Mouse (Mus musculus) kidney, embryonic 16.5 days (tissue): ENCODE results near the gene Gm38431. TPM values are rescaled to one million over a fixed set of nuclear protein-coding genes. Genes with fewer than 3 reads are reported as not detected.

Experiments used
- ATAC-seq: fragments of 200-750 bp; cut with Nextera tagmentation; 2 replicates; pipeline ENCODE4 v1.8.0; 2017; ENCODE audit warnings: moderate TSS enrichment; ENCODE audit not compliant: low FRiP score, low TSS enrichment
- H3K27ac ChIP-seq: fragments of 300-500 bp; sonication (generic); 2 replicates; pipeline ENCODE4 v1.5.1; 2014; ENCODE audit warnings: low read length
- H3K27me3 ChIP-seq: fragments of 300-500 bp; sonication (generic); 2 replicates; pipeline ENCODE4 v1.6.1; 2014; ENCODE audit warnings: low read length, control low read depth, mixed read lengths; ENCODE audit not compliant: insufficient read depth
- H3K36me3 ChIP-seq: fragments of 300-500 bp; sonication (generic); 2 replicates; pipeline ENCODE4 v1.6.1; 2014; ENCODE audit warnings: low read length, control low read depth, mixed read lengths; ENCODE audit not compliant: insufficient read depth
- H3K4me1 ChIP-seq: fragments of 300-500 bp; sonication (generic); 2 replicates; pipeline ENCODE4 v1.6.1; 2014; ENCODE audit warnings: low read length, control low read depth, mixed read lengths; ENCODE audit not compliant: insufficient read depth
- H3K4me2 ChIP-seq: fragments of 300-500 bp; sonication (generic); replicated peaks from 2 replicates; pipeline ENCODE4 v1.6.1; 2014; ENCODE audit warnings: low read depth, low read length
- H3K4me3 ChIP-seq: fragments of 300-500 bp; sonication (generic); 2 replicates; pipeline ENCODE4 v1.5.1; 2014; ENCODE audit warnings: mild to moderate bottlenecking, low read length
- H3K9ac ChIP-seq: fragments of 300-500 bp; sonication (generic); replicated peaks from 2 replicates; pipeline ENCODE4 v1.6.1; 2014; ENCODE audit warnings: low read length
- H3K9me3 ChIP-seq: fragments of 300-500 bp; sonication (generic); 2 replicates; pipeline ENCODE4 v1.6.1; 2016; ENCODE audit warnings: low read length, control low read depth
- WGBS: fragments of 180-500 bp; shearing (Covaris S2); extraction: QIAGEN DNeasy Blood & Tissue Kit; methylation state at CpG from one replicate; pipeline ENCODE4 v1.1.7; 2014; 5-methylcytosine and 5-hydroxymethylcytosine counted together
- polyA plus RNA-seq: library from polyadenylated mRNA; unstranded; fragments of >200 nt; fragmentation: Nextera tagmentation; extraction: Ambion mirVana; gene quantifications from 2 replicates; pipeline ENCODE4 v1.2.1, GENCODE M21; 2015

The Gm38431 gene
- polyA plus RNA-seq, 1 experiment from 2014 or later = 3.7 TPM

- H3K4me3 ChIP-seq = 0 out of 2 replicates have a peak overlapping the region, but pooled peaks have one; percentile 4
- no peak for ATAC-seq
- H3K4me1 ChIP-seq = peaks cover 65% of the 10 kb centered on the region
Observed at GRCm38 (mm10) chr9:21034481-21035085, 57.2 kb downstream of the Gm38431 start.

GRCm38 (mm10) chr9:21033136-21033535, 58.7 kb downstream of the Gm38431 start:
- H3K27me3 ChIP-seq = peaks cover 64% of the 10 kb centered on the region
- no peaks in the 10 kb centered on the region for H3K9me3 ChIP-seq
- H3K4me2 ChIP-seq = peak overlapping the region; percentile 90
- ATAC-seq = peak; percentile 74
- H3K4me3 ChIP-seq = peak overlapping the region; percentile 60
- no peaks in the 10 kb centered on the region for H3K36me3 ChIP-seq
- peak overlapping the region; percentile 54 for H3K9ac ChIP-seq
- H3K4me1 ChIP-seq = peaks cover 67% of the 10 kb centered on the region
- under 1% methylated on average over 34 of the region's 34 CpGs for WGBS
- H3K27ac ChIP-seq = no peak overlapping the region

More at GRCm38 (mm10) chr9:21034481-21035085, 57.2 kb downstream of the Gm38431 start:
- H3K9ac ChIP-seq = no peak overlapping the region
- no peaks in the 10 kb centered on the region for H3K36me3 ChIP-seq
- H3K27me3 ChIP-seq = peaks cover 76% of the 10 kb centered on the region
- H3K9me3 ChIP-seq = no peaks in the 10 kb centered on the region
- no peak overlapping the region for H3K4me2 ChIP-seq
- WGBS = 6% methylated on average over 17 of the region's 17 CpGs
- no peak overlapping the region for H3K27ac ChIP-seq

- Histone ChIP-seq H3K9ac (0 out of 2 replicates have a peak overlapping the region, but pooled peaks have one; percentile 48), H3K9me3 (no peaks in the 10 kb centered on the region), H3K4me2 (peak overlapping the region; percentile 90), H3K27me3 (peaks cover 58% of the 10 kb centered on the region), H3K36me3 (no peaks in the 10 kb centered on the region), H3K4me3 (peak overlapping the region; percentile 60), H3K27ac (no peak overlapping the region), H3K4me1 (peaks cover 62% of the 10 kb centered on the region)
- WGBS = 4% methylated on average over 7 of the region's 7 CpGs
- no peak for ATAC-seq
Observed at GRCm38 (mm10) chr9:21032491-21032890, 59.3 kb downstream of the Gm38431 start.

GRCm38 (mm10) chr9:21031896-21032351, 59.9 kb downstream of the Gm38431 start, which contains the start of gene Icam5:
Gene Icam5, plus strand, starts transcription at chr9:21032073.
- peaks cover 56% of the 10 kb centered on the region for H3K4me1 ChIP-seq
- H3K9ac ChIP-seq = peak within 1 kb of the TSS; percentile 54
- H3K36me3 ChIP-seq = no peaks in the 10 kb centered on the region
- peak within 1 kb of the TSS; percentile 90 for H3K4me2 ChIP-seq
- 1% methylated on average over 35 of the region's 35 CpGs for WGBS
- H3K27me3 ChIP-seq = peaks cover 52% of the 10 kb centered on the region
- ATAC-seq = no peak; the same call in 1 of the 2 replicates
- H3K4me3 ChIP-seq = peak within 1 kb of the TSS; percentile 60
- H3K27ac ChIP-seq = no peak within 1 kb of the TSS
- no peaks in the 10 kb centered on the region for H3K9me3 ChIP-seq

- H3K36me3 ChIP-seq = no peaks in the 10 kb centered on the region
- no peak overlapping the region for H3K27ac ChIP-seq
- H3K9me3 ChIP-seq = no peaks in the 10 kb centered on the region
- peaks cover 51% of the 10 kb centered on the region for H3K4me1 ChIP-seq
- H3K27me3 ChIP-seq = peaks cover 47% of the 10 kb centered on the region
- peak overlapping the region; percentile 90 for H3K4me2 ChIP-seq
- WGBS = under 1% methylated on average over 36 of the region's 36 CpGs
- H3K4me3 ChIP-seq = peak overlapping the region; percentile 57
- H3K9ac ChIP-seq = peak overlapping the region; percentile 51
- peak; percentile 39 for ATAC-seq
Observed at GRCm38 (mm10) chr9:21031251-21031895, 60.4 kb downstream of the Gm38431 start.

GRCm38 (mm10) chr9:21030781-21031250, 61.0 kb downstream of the Gm38431 start:
- Histone ChIP-seq H3K4me2 (peak overlapping the region; percentile 90), H3K9me3 (no peaks in the 10 kb centered on the region), H3K4me1 (peaks cover 47% of the 10 kb centered on the region), H3K9ac (peak overlapping the region; percentile 51; the same call in 1 of the 2 replicates), H3K4me3 (peak overlapping the region; percentile 57), H3K27me3 (peaks cover 41% of the 10 kb centered on the region), H3K27ac (no peak overlapping the region), H3K36me3 (no peaks in the 10 kb centered on the region)
- WGBS = under 1% methylated on average over 13 of the region's 13 CpGs
- ATAC-seq = peak; percentile 63; the same call in 1 of the 2 replicates

- Histone ChIP-seq H3K4me3 (peak overlapping the region; percentile 57), H3K36me3 (no peaks in the 10 kb centered on the region), H3K27me3 (peaks cover 34% of the 10 kb centered on the region), H3K4me2 (peak overlapping the region; percentile 90), H3K9me3 (no peaks in the 10 kb centered on the region), H3K27ac (no peak overlapping the region), H3K4me1 (peaks cover 44% of the 10 kb centered on the region), H3K9ac (no peak overlapping the region)
- no peak for ATAC-seq
- WGBS = 27% methylated on average over 22 of the region's 22 CpGs
Observed at GRCm38 (mm10) chr9:21030055-21030600, 61.7 kb downstream of the Gm38431 start.

- Histone ChIP-seq H3K4me1 (peaks cover 38% of the 10 kb centered on the region), H3K27ac (no peak within 1 kb of the TSS), H3K4me3 (peak within 1 kb of the TSS; percentile 24), H3K36me3 (no peaks in the 10 kb centered on the region), H3K9me3 (no peaks in the 10 kb centered on the region), H3K9ac (peak within 1 kb of the TSS; percentile 39), H3K27me3 (peaks cover 28% of the 10 kb centered on the region), H3K4me2 (peak within 1 kb of the TSS; percentile 90)
- 2% methylated on average over 37 of the region's 37 CpGs for WGBS
- peak; percentile 9; the same call in 1 of the 2 replicates for ATAC-seq
Observed at GRCm38 (mm10) chr9:21029291-21030054, 62.3 kb downstream of the Gm38431 start, which contains the start of gene Icam4. Gene Icam4, plus strand, starts transcription at chr9:21029373.

- no peak overlapping the region for H3K9ac ChIP-seq
- 63% methylated on average over 6 of the region's 6 CpGs for WGBS
- no peak for ATAC-seq
- no peak overlapping the region for H3K27ac ChIP-seq
- peaks cover 22% of the 10 kb centered on the region for H3K27me3 ChIP-seq
- H3K4me2 ChIP-seq = no peak overlapping the region
- no peaks in the 10 kb centered on the region for H3K9me3 ChIP-seq
- peaks cover 35% of the 10 kb centered on the region for H3K4me1 ChIP-seq
- H3K36me3 ChIP-seq = no peaks in the 10 kb centered on the region
- no peak overlapping the region for H3K4me3 ChIP-seq
Observed at GRCm38 (mm10) chr9:21028560-21029110, 63.2 kb downstream of the Gm38431 start.
